Mouse (Mus musculus): ENCODE measurements around the gene Hoxa6.

DNA sequence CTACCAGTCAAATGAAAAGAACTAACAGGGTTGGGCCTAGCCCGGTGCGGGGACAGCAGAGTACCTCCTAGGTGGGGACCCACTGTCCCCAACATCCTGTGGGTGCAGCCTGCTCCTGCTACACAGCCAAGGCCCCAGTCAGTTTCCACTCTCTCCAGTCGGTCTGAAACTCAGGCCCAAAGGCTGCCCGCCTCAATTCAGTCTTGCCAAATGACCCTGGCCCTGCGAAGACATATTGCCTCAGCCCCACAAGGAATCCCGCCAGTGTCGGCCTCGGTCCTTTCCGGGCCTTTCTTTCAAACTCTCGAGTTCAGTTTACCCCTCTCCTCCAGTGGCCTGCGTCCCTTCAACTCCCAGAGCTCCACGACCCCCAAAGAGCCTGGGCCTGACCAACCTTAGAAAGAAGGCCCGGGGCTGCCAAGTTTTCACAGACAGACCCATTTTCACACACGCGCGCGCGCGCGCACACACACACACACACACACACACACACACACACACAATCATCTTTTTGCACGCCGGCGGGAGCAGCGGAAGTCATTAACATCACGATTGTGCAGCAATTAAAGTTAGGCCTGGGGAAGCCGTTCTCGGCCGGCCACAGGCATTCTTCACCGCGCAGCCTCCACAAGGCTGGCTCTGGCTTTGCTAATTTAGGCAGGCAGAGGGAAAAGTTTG, 8.3 kb downstream of the Hoxa6 start:
- TF ChIP-seq CTCF (IDR thresholded peaks at IDR 0.05; ENCODE audit: low read depth, low read length) (no peak), POLR2A (IDR thresholded peaks at IDR 0.05; ENCODE audit: insufficient read depth, low read length) (no peak)

Data from ES-Bruce4 (cell line).